Mouse (Mus musculus): ENCODE data around the gene 1810049J17Rik.

DNA sequence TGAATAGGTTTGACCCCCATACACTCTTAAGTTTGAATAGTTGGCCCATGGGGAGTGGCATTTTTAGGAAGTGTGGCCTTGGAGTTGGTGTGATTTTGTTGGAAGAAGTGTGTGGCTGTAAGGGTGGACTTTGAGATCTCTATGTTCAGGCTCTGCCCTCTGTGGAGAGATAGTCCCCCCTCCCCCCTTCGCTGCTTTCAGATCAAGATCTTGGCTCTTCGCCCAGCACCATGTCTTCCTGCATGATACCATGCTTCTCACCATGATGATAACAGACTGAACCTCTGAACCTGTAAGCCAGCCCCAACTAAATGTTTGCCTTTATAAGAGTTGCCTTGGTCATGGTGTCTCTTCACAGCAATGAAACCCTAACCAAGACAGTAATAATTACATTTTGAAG lies 29.9 kb downstream of the 1810049J17Rik start:
- TF ChIP-seq POLR2A (IDR thresholded peaks at IDR 0.05; ENCODE audit: insufficient read depth, low read depth, low read length) = no peak
- no peak for TF ChIP-seq CTCF (IDR thresholded peaks at IDR 0.05)
